Mouse (Mus musculus): ENCODE results near the gene Phf7.

DNA sequence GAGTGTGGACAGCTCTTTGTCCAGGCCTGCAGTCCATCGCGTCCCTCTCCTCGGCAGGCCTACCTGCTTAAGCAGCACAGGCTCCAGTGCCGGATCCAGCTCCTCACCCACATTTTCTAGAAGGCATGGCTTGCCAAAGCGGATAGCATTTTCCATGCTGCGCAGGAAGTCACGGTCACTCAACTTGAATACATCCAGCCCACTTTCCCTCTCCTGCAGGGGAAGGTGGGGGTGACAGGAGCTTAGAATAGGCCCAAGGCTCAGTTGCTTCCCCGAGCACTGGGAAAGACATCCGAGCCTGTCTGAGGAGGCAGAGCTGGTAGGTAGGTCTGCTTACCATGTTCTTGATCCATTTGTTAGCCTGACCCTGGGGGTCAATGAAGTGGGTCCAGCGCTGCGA lies 16.5 kb upstream of the Phf7 start:
- no peak for TF ChIP-seq CTCF (IDR thresholded peaks at IDR 0.05; ENCODE audit: extremely low read depth, insufficient read length, insufficient replicate concordance, low read depth, low read length)
- TF ChIP-seq POLR2A (IDR thresholded peaks at IDR 0.05; ENCODE audit: low read depth, low read length): no peak
